In genomic region chr13:36087427-36087826, GRCm38 (mm10) we compare ENCODE assay signal across 1 mouse cellular context.
A peak's percentile ranks its signal among the peaks of the same experiment; 100 is the strongest.
TF ChIP-seq lines count a peak whose summit lies in the region.

No protein-coding gene starts in this region.

TF ChIP-seq in MEL, 35 proteins besides CTCF, POLR2A, EP300 and RAD21:
- TF ChIP-seq GATA1 (IDR thresholded peaks at IDR 0.05; ENCODE audit: low read depth, low read length) (peak; percentile 66), ZNF384 (IDR thresholded peaks at IDR 0.05; ENCODE audit: low read depth, low read length) (no peak), MEF2A (IDR thresholded peaks at IDR 0.05; ENCODE audit: extremely low read depth, insufficient replicate concordance, low read depth, low read length, poor library complexity, severe bottlenecking) (no peak), UBTF (IDR thresholded peaks at IDR 0.05; ENCODE audit: borderline replicate concordance, insufficient read depth, low read depth, low read length) (no peak), CHD1 (IDR thresholded peaks at IDR 0.05; ENCODE audit: low read depth, low read length) (no peak), JUND (IDR thresholded peaks at IDR 0.05; ENCODE audit: low read depth, low read length) (no peak), ZKSCAN1 (IDR thresholded peaks at IDR 0.05; ENCODE audit: low read depth, low read length) (no peak), GABPA (IDR thresholded peaks at IDR 0.05; ENCODE audit: low read depth, low read length) (no peak), POLR2AphosphoS2 (IDR thresholded peaks at IDR 0.05; ENCODE audit: low read length) (no peak), MAZ (IDR thresholded peaks at IDR 0.05; ENCODE audit: low read depth, low read length) (no peak), CHD2 (IDR thresholded peaks at IDR 0.05; ENCODE audit: low read length) (no peak), USF2 (IDR thresholded peaks at IDR 0.05; ENCODE audit: borderline replicate concordance in 1 of 2, insufficient read depth in 1 of 2, low read depth in 1 of 2, low read length in 2 of 2) (no peak), TCF12 (IDR thresholded peaks at IDR 0.05; ENCODE audit: low read depth, low read length) (peak; percentile 69; the same call in 1 of the 2 replicates), ZMIZ1 (IDR thresholded peaks at IDR 0.05; ENCODE audit: low read depth, low read length) (no peak), SIN3A (IDR thresholded peaks at IDR 0.05; ENCODE audit: low read length) (no peak), ZC3H11A (IDR thresholded peaks at IDR 0.05; ENCODE audit: low read depth, low read length) (no peak), MYC (IDR thresholded peaks at IDR 0.05; ENCODE audit: low read depth, low read length) (no peak), ETS1 (IDR thresholded peaks at IDR 0.05; ENCODE audit: low read depth, low read length) (peak; percentile 58), TAL1 (IDR thresholded peaks at IDR 0.05; ENCODE audit: low read length) (no peak), ELF1 (IDR thresholded peaks at IDR 0.05; ENCODE audit: low read depth, low read length) (no peak), RCOR1 (IDR thresholded peaks at IDR 0.05; ENCODE audit: low read depth, low read length) (no peak)
